Mouse (Mus musculus) heart, embryonic 13.5 days (tissue): ENCODE data around the gene Siah2. TPM values are rescaled to one million over a fixed set of nuclear protein-coding genes. Genes with fewer than 3 reads are reported as not detected.

Experiments
- polyA plus RNA-seq: library from polyadenylated mRNA; unstranded; fragments of >200 nt; fragmentation: Nextera tagmentation; extraction: Ambion mirVana; gene quantifications from 2 replicates; pipeline ENCODE4 v1.2.1, GENCODE M21; 2015

Siah2 gene
- polyA plus RNA-seq, 1 experiment from 2014 or later: 4.5 TPM

Other genes starting within 250 kb of the Siah2 start
- 37.4 and 37.5 TPM in 2 replicates for gene Eif2a, start 166.6 kb downstream of the Siah2 start, polyA plus RNA-seq
- 90.8 and 97.2 TPM in 2 replicates for gene Serp1, start 166.5 kb downstream of the Siah2 start, polyA plus RNA-seq
- 15.5 and 17.8 TPM in 2 replicates for gene Selenot, start 115.8 kb downstream of the Siah2 start, polyA plus RNA-seq
- 0.11 and 0.15 TPM in 2 replicates for gene Erich6, start 55.2 kb downstream of the Siah2 start, polyA plus RNA-seq
- 0.09 and 0.13 TPM in 2 replicates for gene Mindy4b-ps, start 129.9 kb upstream of the Siah2 start, polyA plus RNA-seq
- 0.12 TPM in 1 of 2 replicates, not detected in the other for gene Clrn1, start 192.9 kb upstream of the Siah2 start, polyA plus RNA-seq